Mouse (Mus musculus) ovary, postnatal 10 days (tissue): ENCODE measurements around the gene Rhox2c.
"Not testable (repeated sequence)": the region's sequence is repeated elsewhere in the genome, so short reads cannot be mapped to it uniquely, and the experiment has no call there.

Source experiments
- DNase-seq: peaks from one replicate; pipeline ENCODE4 v3.0.0; 2022; ENCODE audit warnings: low spot score

Rhox2c gene

DNA sequence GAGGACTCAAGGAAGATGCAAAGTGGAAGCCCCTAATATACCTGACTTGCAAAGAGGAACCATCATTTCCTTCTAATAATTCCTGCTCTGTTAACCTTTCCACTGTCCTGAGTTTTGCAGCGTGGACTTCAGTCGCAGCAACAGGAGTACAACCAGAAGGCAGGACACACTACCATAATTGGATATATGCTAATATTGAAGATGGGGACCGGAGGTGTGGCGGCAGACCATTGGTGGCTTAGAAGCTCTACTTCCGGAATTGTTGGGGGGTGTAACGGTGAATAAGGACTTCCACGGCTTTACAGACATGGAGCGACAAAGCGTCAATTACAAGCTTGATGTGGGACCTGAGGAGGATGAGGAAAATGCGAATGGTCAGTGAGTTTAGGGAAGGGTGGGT, at the start of gene Rhox2c:
Gene Rhox2c (plus strand): TSS at position 301 of the 400 bp plus-strand sequence.
- DNase-seq: not testable (repeated sequence)

- not testable (repeated sequence) for DNase-seq
These were observed 41.7 kb upstream of the Rhox2c start, which contains the start of gene Rhox2b for GRCm38 (mm10) chrX:37411767-37412166. TSS of gene Rhox2b (plus strand) at chrX:37412067.

GRCm38 (mm10) chrX:37432194-37432593, 21.3 kb upstream of the Rhox2c start, which contains the start of gene Rhox4b:
TSS of gene Rhox4b (plus strand) at chrX:37432494.
- DNase-seq: not testable (repeated sequence)

- DNase-seq: not testable (repeated sequence)
These were observed 4.8 kb downstream of the Rhox2c start, which contains the start of gene Rhox3c for GRCm38 (mm10) chrX:37458285-37458684. TSS of gene Rhox3c (plus strand) at chrX:37458585.

- DNase-seq: not testable (repeated sequence)
These were observed 26.6 kb downstream of the Rhox2c start, which contains the start of gene Rhox4c for GRCm38 (mm10) chrX:37480037-37480436. TSS of gene Rhox4c (plus strand) at chrX:37480337.

DNA sequence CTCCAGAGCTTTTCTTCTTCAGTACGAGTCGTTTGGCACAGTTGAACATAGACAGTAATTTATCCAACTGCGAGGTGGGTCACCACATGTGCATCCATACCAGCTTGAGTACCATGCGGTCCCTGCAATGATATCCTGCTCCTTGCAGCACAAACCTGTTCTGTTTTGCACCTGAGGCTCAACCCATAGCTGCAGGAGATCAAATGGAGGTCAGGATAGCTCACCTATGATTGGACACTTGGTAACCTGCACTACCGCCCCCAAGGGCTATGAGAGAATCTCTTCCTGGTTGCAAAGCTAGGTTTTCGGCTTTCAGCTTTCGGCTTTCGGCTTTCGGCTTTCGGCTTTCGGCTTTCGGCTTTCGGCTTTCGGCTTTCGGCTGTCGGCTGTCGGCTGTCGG, 60.6 kb downstream of the Rhox2c start, which contains the start of gene Rhox4d:
Gene Rhox4d (plus strand): TSS at position 301 of the 400 bp plus-strand sequence.
- DNase-seq: not testable (repeated sequence)
